Mouse (Mus musculus): Measurements from ENCODE around the gene Sdk1. TPM values are rescaled to one million over a fixed set of nuclear protein-coding genes. Genes with fewer than 3 reads are reported as not detected.

The Sdk1 gene
- total RNA-seq, 1 experiment, result 1.2 TPM

DNA sequence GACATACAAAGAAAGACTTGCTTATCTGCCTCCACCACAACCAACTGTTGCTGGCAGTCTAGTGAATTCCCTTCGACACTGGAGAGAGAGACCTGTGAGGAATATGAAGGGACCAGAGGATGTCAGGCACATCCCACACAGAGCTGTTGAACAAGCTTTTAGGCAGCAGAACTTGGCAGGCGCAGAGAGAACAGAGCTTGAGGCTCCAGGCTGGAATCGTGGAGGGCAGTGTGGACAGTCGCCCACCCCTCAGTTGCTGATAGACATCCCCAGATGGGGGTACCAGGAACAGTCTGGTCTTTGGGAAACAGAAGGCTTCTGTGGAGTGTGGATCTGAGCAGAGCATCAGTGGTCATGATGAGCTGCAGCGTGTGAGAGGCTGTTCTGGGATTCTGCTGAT, 747.4 kb downstream of the Sdk1 start:
- no peak overlapping the region for H3K9ac ChIP-seq (ENCODE audit: insufficient read depth, low read depth, low read length, poor library complexity, severe bottlenecking)
- H3K9me3 ChIP-seq (ENCODE audit: control insufficient read depth, insufficient read depth, low read depth, low read length), result no peaks in the 10 kb centered on the region
- no peaks in the 10 kb centered on the region for H3K36me3 ChIP-seq (ENCODE audit: control insufficient read depth, insufficient read depth, low read length, poor library complexity, severe bottlenecking)
- DNase-seq (ENCODE audit: low read depth, low spot score), result no peak
- no peak overlapping the region for H3K27ac ChIP-seq (ENCODE audit: insufficient read depth, low read depth, low read length, poor library complexity, severe bottlenecking)
- TF ChIP-seq MAFK (IDR thresholded peaks at IDR 0.05; ENCODE audit: insufficient read depth, low read depth, low read length) (no peak), ZNF384 (IDR thresholded peaks at IDR 0.05; ENCODE audit: low read depth, low read length) (no peak), CHD2 (IDR thresholded peaks at IDR 0.05; ENCODE audit: low read depth, low read length) (no peak), HCFC1 (IDR thresholded peaks at IDR 0.05; ENCODE audit: borderline replicate concordance, insufficient read depth, low read length) (no peak), ZC3H11A (IDR thresholded peaks at IDR 0.05; ENCODE audit: borderline replicate concordance, low read depth, low read length) (no peak)
- 0 out of 4 replicates have a peak, but pooled peaks cover 0 to 2% of the 10 kb centered on the region in 2 experiments for H3K4me1 ChIP-seq (ENCODE audit: control insufficient read depth in 2 of 2, insufficient read depth in 2 of 2, low read length in 2 of 2, poor library complexity in 1 of 2)
- no peak overlapping the region for H3K4me3 ChIP-seq (ENCODE audit: insufficient read depth in 1 of 2, low read depth in 1 of 2, low read length in 2 of 2, poor library complexity in 1 of 2, severe bottlenecking in 1 of 2)
- in situ Hi-C loops (cut with MboI; ENCODE audit: low sequenced_read_pairs in 2 of 2, unreplicated experiment in 2 of 2), result no loop called here

DNA sequence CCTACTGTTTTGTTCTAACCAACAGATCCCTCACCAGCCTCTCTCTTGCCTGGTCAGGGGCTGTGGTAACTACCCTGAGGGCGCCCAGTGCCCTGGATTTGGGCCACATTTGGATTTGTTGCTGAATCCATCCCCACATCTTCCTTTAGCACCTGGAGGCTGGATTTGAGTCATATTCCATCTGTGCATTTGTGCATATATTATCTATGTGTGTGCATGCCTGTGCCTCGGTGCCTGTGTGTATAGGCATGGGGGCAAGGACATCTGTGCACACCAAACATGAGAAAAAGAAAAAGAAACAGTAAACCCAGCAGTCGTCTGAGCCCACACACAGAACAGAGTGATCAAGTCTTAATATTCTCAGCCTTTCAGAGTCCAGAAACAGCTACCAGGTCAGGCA, 752.9 kb downstream of the Sdk1 start:
- no peak overlapping the region for H3K9ac ChIP-seq (ENCODE audit: insufficient read depth, low read depth, low read length, poor library complexity, severe bottlenecking)
- H3K4me3 ChIP-seq (ENCODE audit: insufficient read depth in 1 of 2, low read depth in 1 of 2, low read length in 2 of 2, poor library complexity in 1 of 2, severe bottlenecking in 1 of 2), result no peak overlapping the region
- TF ChIP-seq CHD2 (IDR thresholded peaks at IDR 0.05; ENCODE audit: low read depth, low read length) (no peak), HCFC1 (IDR thresholded peaks at IDR 0.05; ENCODE audit: borderline replicate concordance, insufficient read depth, low read length) (no peak), MAFK (IDR thresholded peaks at IDR 0.05; ENCODE audit: insufficient read depth, low read depth, low read length) (no peak), ZC3H11A (IDR thresholded peaks at IDR 0.05; ENCODE audit: borderline replicate concordance, low read depth, low read length) (no peak), ZNF384 (IDR thresholded peaks at IDR 0.05; ENCODE audit: low read depth, low read length) (no peak)
- no peak for DNase-seq (ENCODE audit: low read depth, low spot score)
- no peaks in the 10 kb centered on the region for H3K9me3 ChIP-seq (ENCODE audit: control insufficient read depth, insufficient read depth, low read depth, low read length)
- H3K36me3 ChIP-seq (ENCODE audit: control insufficient read depth, insufficient read depth, low read length, poor library complexity, severe bottlenecking), result no peaks in the 10 kb centered on the region
- H3K27ac ChIP-seq (ENCODE audit: insufficient read depth, low read depth, low read length, poor library complexity, severe bottlenecking), result no peak overlapping the region
- in situ Hi-C loops (cut with MboI; ENCODE audit: low sequenced_read_pairs in 2 of 2, unreplicated experiment in 2 of 2), result no loop called here
- H3K4me1 ChIP-seq (ENCODE audit: control insufficient read depth in 2 of 2, insufficient read depth in 2 of 2, low read length in 2 of 2, poor library complexity in 1 of 2), result no peaks in the 10 kb centered on the region

DNA sequence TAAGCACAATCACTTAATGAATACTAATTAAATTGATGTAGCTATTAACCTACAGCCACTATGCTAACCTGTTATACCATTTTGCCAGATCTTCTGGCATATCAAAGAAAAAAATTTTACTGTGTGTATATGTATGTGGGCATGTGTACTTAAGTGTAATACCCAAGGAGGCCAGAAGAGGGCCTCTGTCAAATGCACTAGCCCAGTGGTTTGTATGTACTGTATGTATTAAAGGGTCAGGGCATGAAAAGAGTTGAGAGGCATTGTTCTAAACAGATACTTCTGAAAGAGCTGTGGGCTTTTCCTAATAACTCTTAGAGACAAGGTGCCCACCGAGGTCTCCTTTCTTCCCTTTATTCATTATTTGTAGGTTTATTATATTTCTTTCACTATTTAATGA, 759.0 kb downstream of the Sdk1 start:
- no peak for DNase-seq (ENCODE audit: low read depth, low spot score)
- Histone ChIP-seq H3K9ac (ENCODE audit: insufficient read depth, low read depth, low read length, poor library complexity, severe bottlenecking) (no peak overlapping the region), H3K9me3 (ENCODE audit: control insufficient read depth, insufficient read depth, low read depth, low read length) (no peaks in the 10 kb centered on the region), H3K36me3 (ENCODE audit: control insufficient read depth, insufficient read depth, low read length, poor library complexity, severe bottlenecking) (no peaks in the 10 kb centered on the region), H3K27ac (ENCODE audit: insufficient read depth, low read depth, low read length, poor library complexity, severe bottlenecking) (no peak overlapping the region), H3K4me3 (ENCODE audit: insufficient read depth in 1 of 2, low read depth in 1 of 2, low read length in 2 of 2, poor library complexity in 1 of 2, severe bottlenecking in 1 of 2) (no peak overlapping the region), H3K4me1 (ENCODE audit: control insufficient read depth in 2 of 2, insufficient read depth in 2 of 2, low read length in 2 of 2, poor library complexity in 1 of 2) (no peaks in the 10 kb centered on the region)
- no peak for TF ChIP-seq MAFK (IDR thresholded peaks at IDR 0.05; ENCODE audit: insufficient read depth, low read depth, low read length)
- no peak for TF ChIP-seq CHD2 (IDR thresholded peaks at IDR 0.05; ENCODE audit: low read depth, low read length)
- TF ChIP-seq HCFC1 (IDR thresholded peaks at IDR 0.05; ENCODE audit: borderline replicate concordance, insufficient read depth, low read length), result no peak
- TF ChIP-seq ZNF384 (IDR thresholded peaks at IDR 0.05; ENCODE audit: low read depth, low read length), result no peak
- no peak for TF ChIP-seq ZC3H11A (IDR thresholded peaks at IDR 0.05; ENCODE audit: borderline replicate concordance, low read depth, low read length)
- in situ Hi-C loops (cut with MboI; ENCODE audit: low sequenced_read_pairs in 2 of 2, unreplicated experiment in 2 of 2), result no loop called here

DNA sequence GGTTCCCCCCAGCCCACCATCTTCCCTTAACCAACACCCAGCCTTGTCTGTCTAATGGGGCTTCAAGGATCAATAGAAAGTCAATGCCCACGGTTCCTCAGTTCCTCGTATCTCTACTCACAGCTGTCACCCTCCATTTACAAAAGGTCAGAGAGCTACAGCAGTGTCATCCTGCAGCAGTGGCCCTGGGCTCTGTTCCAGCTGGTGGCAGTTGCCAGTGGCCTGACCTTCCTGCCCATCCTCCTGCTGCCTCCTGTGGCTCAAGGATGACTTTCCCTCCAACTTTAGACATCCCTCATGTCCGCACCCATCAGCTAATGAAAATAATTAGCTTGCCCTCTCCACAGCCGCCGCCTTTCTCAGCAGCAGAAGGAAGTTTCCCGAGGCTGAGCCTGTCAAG, 759.8 kb downstream of the Sdk1 start:
- H3K4me1 ChIP-seq (ENCODE audit: control insufficient read depth in 2 of 2, insufficient read depth in 2 of 2, low read length in 2 of 2, poor library complexity in 1 of 2), result no peaks in the 10 kb centered on the region
- H3K4me3 ChIP-seq (ENCODE audit: insufficient read depth in 1 of 2, low read depth in 1 of 2, low read length in 2 of 2, poor library complexity in 1 of 2, severe bottlenecking in 1 of 2), result no peak overlapping the region
- in situ Hi-C loops (cut with MboI; ENCODE audit: low sequenced_read_pairs in 2 of 2, unreplicated experiment in 2 of 2), result no loop called here
- TF ChIP-seq ZC3H11A (IDR thresholded peaks at IDR 0.05; ENCODE audit: borderline replicate concordance, low read depth, low read length) (no peak), MAFK (IDR thresholded peaks at IDR 0.05; ENCODE audit: insufficient read depth, low read depth, low read length) (no peak), HCFC1 (IDR thresholded peaks at IDR 0.05; ENCODE audit: borderline replicate concordance, insufficient read depth, low read length) (no peak)
- no peaks in the 10 kb centered on the region for H3K9me3 ChIP-seq (ENCODE audit: control insufficient read depth, insufficient read depth, low read depth, low read length)
- DNase-seq (ENCODE audit: low read depth, low spot score), result no peak
- H3K9ac ChIP-seq (ENCODE audit: insufficient read depth, low read depth, low read length, poor library complexity, severe bottlenecking), result no peak overlapping the region
- H3K36me3 ChIP-seq (ENCODE audit: control insufficient read depth, insufficient read depth, low read length, poor library complexity, severe bottlenecking), result no peaks in the 10 kb centered on the region
- H3K27ac ChIP-seq (ENCODE audit: insufficient read depth, low read depth, low read length, poor library complexity, severe bottlenecking), result no peak overlapping the region

DNA sequence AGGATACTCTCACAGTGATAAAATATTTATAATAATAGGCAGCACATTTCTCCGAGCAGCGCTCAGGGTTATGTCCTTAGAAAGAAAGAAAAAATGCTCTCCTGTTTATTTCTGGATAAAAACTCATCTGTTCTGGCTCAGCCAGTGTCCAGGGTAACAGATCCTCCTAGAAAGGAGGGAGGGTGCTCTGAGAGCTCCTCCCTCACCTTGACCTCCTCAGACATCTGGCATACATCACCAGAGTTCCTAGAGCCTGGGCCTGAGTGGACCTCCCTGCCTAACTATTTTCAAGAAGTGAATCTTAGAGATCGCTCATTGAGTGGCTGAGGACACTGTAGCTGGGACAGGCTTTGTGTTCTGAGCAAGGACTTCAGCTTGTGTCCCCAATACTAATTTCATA, 760.7 kb downstream of the Sdk1 start:
- no peaks in the 10 kb centered on the region for H3K4me1 ChIP-seq (ENCODE audit: control insufficient read depth in 2 of 2, insufficient read depth in 2 of 2, low read length in 2 of 2, poor library complexity in 1 of 2)
- no peaks in the 10 kb centered on the region for H3K9me3 ChIP-seq (ENCODE audit: control insufficient read depth, insufficient read depth, low read depth, low read length)
- H3K4me3 ChIP-seq (ENCODE audit: insufficient read depth in 1 of 2, low read depth in 1 of 2, low read length in 2 of 2, poor library complexity in 1 of 2, severe bottlenecking in 1 of 2), result no peak overlapping the region
- TF ChIP-seq ZNF384 (IDR thresholded peaks at IDR 0.05; ENCODE audit: low read depth, low read length), result no peak
- TF ChIP-seq ZC3H11A (IDR thresholded peaks at IDR 0.05; ENCODE audit: borderline replicate concordance, low read depth, low read length), result no peak
- no peak for TF ChIP-seq CHD2 (IDR thresholded peaks at IDR 0.05; ENCODE audit: low read depth, low read length)
- no peak for TF ChIP-seq HCFC1 (IDR thresholded peaks at IDR 0.05; ENCODE audit: borderline replicate concordance, insufficient read depth, low read length)
- no peak overlapping the region for H3K27ac ChIP-seq (ENCODE audit: insufficient read depth, low read depth, low read length, poor library complexity, severe bottlenecking)
- DNase-seq (ENCODE audit: low read depth, low spot score), result no peak
- H3K36me3 ChIP-seq (ENCODE audit: control insufficient read depth, insufficient read depth, low read length, poor library complexity, severe bottlenecking), result no peaks in the 10 kb centered on the region
- no peak overlapping the region for H3K9ac ChIP-seq (ENCODE audit: insufficient read depth, low read depth, low read length, poor library complexity, severe bottlenecking)
- in situ Hi-C loops (cut with MboI; ENCODE audit: low sequenced_read_pairs in 2 of 2, unreplicated experiment in 2 of 2), result no loop called here
